Mouse (Mus musculus) embryo, embryonic 9.5 days (tissue): ENCODE data around the gene Eif4g1.

Experiments
- DNase-seq: peaks from one replicate; pipeline ENCODE4 v3.0.0-alpha.2; 2017; ENCODE audit errors: extremely low spot score

The Eif4g1 gene

DNA sequence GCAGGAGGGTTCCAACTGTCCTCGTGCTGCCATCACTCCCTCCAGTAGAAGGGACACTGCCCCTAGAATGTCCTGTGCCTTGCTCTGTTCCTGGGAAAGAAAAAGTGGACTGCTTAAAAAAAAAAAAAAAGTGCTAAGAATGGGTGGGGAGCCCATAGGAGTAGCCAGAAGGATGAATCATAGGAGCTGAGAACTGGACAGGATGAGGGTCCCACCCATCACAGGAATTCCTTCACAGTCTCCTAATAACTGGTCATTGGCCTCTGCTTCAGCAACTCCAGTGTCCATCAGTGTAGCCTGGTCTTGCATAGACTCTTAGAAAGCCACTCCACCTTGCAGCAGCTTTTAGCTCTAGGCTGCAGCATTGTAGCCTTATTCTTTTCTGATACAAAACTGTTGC is 58.3 kb downstream of the Eif4g1 start:
- DNase-seq, result no peak

GRCm38 (mm10) chr16:20730293-20730711 is 62.2 kb downstream of the Eif4g1 start:
- no peak for DNase-seq

DNA sequence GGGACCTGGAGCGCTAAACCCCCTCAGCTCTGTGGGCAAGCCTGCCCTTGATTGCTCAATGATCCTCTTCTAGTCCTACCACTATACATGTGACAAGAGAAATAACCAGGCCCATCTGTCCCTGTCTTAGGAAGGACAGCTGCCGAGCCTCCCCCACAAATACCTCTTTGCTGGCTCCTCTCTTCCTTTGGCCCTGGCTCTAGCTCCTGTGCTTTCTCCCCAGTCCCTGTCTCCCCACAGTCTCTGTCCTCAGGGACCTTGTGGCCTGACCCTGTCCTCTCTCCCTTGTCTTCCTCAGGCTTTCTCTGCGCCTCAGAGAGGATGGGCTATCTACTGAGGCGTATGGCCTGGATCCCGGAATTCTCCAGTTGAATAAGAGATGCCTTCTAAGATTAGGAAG is 63.6 kb downstream of the Eif4g1 start:
- no peak for DNase-seq

- DNase-seq, result peak; percentile 73
Measured at GRCm38 (mm10) chr16:20732251-20732924, 64.3 kb downstream of the Eif4g1 start.

DNA sequence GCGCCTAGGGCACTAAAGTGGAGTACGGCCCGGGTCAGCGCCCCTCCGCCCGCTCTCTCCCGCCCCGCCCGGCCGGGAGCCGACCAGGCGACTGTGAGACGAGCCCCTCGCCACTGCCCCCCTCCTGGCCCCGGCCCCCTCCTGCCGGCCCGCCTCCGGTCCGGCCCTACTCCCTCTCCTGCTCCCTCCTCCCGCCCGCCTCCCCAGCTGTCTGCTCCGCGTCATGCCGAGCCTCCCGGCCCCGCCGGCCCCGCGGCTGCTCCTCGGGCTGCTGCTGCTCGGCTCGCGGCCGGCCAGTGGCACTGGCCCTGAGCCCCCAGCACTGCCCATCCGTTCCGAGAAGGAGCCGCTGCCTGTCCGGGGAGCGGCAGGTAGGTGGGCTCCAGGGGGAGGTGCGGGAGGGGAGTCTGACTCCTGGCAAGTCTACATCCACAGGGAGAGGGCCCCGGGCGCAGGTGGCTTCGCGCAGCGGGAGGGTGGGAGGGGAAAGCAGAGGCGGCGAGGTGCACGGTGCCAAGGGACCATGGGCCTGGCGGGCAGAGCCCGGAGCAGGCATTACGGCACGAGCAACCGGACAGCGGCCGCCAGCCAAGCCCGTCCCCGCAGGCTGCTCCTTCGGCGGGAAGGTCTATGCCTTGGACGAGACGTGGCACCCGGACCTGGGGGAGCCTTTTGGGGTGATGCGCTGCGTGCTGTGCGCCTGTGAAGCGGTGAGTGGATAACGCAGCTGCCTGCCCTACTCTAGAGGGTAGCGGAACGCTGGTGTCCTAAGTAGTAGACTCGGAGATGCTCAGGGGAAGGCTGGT is 65.0 kb downstream of the Eif4g1 start, which contains the start of gene Chrd:
Gene Chrd (plus strand): TSS at position 203 of the 806 bp plus-strand sequence.
- DNase-seq, result peak; percentile 83

DNA sequence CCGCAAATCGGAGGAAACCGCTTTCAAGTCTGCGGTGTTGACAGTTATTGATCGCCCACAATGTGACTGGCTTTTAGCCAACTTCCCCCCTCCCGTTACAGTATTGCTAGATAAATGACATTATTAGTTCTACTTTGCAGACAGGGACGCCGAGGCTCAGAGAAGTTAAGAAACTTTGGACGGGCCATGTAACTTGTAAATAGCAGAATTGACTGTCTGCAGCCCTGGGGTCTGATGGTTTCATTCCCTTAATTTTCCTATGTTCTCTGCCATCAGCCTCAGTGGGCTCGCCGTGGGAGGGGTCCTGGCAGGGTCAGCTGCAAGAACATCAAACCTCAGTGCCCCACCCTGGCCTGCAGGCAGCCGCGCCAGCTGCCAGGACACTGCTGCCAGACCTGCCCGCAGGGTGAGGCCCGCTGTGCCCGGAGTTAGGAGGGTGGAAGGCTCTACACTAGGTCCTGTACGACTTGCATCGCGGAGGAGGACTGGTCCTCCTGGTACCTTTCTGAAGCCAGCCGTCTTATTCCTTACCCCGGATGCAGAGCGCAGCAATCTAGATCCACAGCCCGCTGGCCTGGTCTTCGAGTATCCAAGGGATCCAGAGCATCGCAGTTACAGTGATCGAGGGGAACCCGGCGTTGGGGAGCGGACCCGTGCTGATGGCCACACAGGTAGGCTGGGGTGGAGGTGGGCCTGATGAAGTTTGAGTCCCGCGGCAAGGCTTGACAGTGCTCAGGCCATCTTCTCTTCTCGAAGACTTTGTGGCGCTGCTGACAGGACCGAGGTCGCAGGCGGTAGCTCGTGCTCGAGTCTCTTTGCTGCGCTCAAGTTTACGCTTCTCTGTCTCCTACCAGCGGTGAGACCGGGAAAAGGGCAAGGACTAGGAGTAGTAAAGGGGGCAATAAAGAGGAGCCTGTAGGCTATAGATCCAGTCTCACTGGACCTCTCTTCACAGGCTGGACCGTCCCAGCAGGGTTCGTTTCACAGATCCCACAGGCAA is 65.9 kb downstream of the Eif4g1 start, which contains the start of gene Thpo:
Gene Thpo (minus strand): TSS at position 781 of the 1,000 bp plus-strand sequence.
- peak; percentile 40 for DNase-seq

GRCm38 (mm10) chr16:20735651-20736050 is 67.5 kb downstream of the Eif4g1 start:
- DNase-seq, result no peak

DNA sequence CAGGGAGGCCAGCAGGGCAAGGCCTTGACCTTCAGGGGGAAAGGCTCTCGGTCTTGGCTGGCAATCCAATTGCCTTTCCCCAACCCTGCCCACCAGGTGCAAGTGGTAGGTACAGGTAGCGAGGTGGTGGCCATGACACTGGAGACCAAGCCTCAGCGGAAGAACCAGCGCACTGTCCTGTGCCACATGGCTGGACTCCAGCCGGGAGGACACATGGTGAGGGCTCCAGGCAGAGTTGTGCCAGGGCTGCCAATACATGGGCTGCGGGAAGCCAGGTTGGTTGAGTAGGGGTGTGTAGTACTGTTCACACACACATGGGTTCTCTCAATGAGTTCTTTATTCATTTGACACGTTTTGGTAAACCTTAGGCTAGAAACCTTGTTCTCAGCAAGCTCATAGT is 68.1 kb downstream of the Eif4g1 start:
- DNase-seq, result no peak

DNA sequence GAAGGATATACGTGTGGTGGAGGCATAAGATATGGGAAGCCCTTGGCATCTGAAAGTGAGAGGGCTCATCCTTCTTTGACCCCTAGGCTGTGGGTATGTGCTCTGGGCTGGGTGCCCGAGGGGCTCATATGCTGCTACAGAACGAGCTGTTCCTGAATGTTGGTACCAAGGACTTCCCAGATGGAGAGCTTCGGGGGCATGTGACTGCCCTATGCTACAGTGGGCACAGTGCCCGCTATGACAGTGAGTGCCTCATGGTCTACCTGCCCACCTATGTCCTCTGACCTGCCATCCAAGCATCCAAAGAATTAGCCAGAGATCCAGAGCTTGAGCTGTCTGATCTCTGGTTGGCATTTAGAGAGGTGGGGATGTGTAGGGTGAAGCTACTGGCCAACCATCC is 68.7 kb downstream of the Eif4g1 start:
- DNase-seq, result no peak

DNA sequence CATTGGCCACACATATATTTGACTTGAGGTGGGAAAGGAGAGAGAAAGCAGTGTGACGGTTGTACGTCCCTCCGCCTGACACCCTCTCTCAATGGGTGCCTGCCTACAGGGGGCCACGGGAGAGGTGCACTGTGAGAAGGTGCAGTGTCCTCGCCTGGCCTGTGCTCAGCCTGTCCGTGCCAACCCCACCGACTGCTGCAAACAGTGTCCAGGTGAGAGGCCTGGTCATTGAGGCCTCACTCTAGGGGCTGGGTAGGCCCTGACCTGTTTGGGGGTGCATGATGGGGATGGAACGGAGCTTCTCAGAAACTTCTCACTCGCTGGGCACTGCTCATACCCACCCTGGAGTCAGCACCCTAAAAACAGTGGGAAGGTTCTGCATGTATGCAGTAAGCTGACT is 71.7 kb downstream of the Eif4g1 start:
- DNase-seq, result no peak
